Mouse (Mus musculus) CH12.LX (cell line): ENCODE measurements at regions not wholly inside any gene's neighbourhood (a gene's known extent, or its start where the extent isn't known, plus 50 kb on each side); places are given as distances from the start of the nearest gene placed in this dataset.

Source experiments
- DNase-seq: peaks from one replicate; pipeline ENCODE4 v3.0.0-alpha.2; 2013; ENCODE audit errors: extremely low read depth
- H3K27ac ChIP-seq: 2 replicates; pipeline ENCODE4 v1.5.1; 2012; ENCODE audit warnings: low read depth, mild to moderate bottlenecking, control low read depth, moderate library complexity; ENCODE audit not compliant: insufficient read depth
- H3K27me3 ChIP-seq: replicated peaks from 2 replicates; pipeline ENCODE3; 2012; ENCODE audit warnings: inconsistent platforms
- H3K36me3 ChIP-seq, 2 experiments: replicated peaks in 1 of 2; 2 replicates each; pipeline versions ENCODE3 to v1.6.1; 2012; ENCODE audit warnings: inconsistent platforms in 1 of 2, low read length in 1 of 2, mild to moderate bottlenecking in 1 of 2, mixed read lengths in 1 of 2, moderate library complexity in 1 of 2; ENCODE audit not compliant: control insufficient read depth in 1 of 2, insufficient read depth in 1 of 2
- H3K4me1 ChIP-seq, 2 experiments: 2 replicates each; pipeline ENCODE4 v1.6.1; 2012; ENCODE audit warnings: inconsistent platforms in 1 of 2, moderate library complexity in 1 of 2; ENCODE audit not compliant: insufficient read depth in 2 of 2, control insufficient read depth in 1 of 2
- H3K4me2 ChIP-seq: 2 replicates; pipeline ENCODE4 v1.6.1; 2012; ENCODE audit warnings: low read depth, mild to moderate bottlenecking, control low read depth; ENCODE audit not compliant: poor library complexity, insufficient read depth, severe bottlenecking
- H3K4me3 ChIP-seq, 3 experiments: fragments of 150-350 bp in 1 of 3; sonication (generic) in 1 of 3; replicated peaks in 1 of 3; 2 replicates each; pipeline versions ENCODE3 to v1.5.1; 2011 to 2012; ENCODE audit warnings: low read depth in 2 of 3, low read length in 2 of 3, mild to moderate bottlenecking in 2 of 3, moderate library complexity in 2 of 3, control low read depth in 1 of 3, improper control_type of control experiment in 1 of 3, inconsistent platforms in 1 of 3, mixed read lengths in 1 of 3; ENCODE audit not compliant: poor library complexity in 1 of 3
- H3K79me2 ChIP-seq: replicated peaks from 2 replicates; pipeline ENCODE4 v1.6.1; 2012; ENCODE audit warnings: mild to moderate bottlenecking, moderate library complexity; ENCODE audit not compliant: control insufficient read depth, poor library complexity, insufficient read depth, severe bottlenecking; ENCODE audit errors: extremely low read depth
- H3K9ac ChIP-seq: 2 replicates; pipeline ENCODE4 v1.6.1; 2012; ENCODE audit warnings: low read depth, mild to moderate bottlenecking, control low read depth, moderate library complexity; ENCODE audit not compliant: insufficient read depth
- H3K9me3 ChIP-seq: replicated peaks from 2 replicates; pipeline ENCODE3; 2012; ENCODE audit warnings: low read length, inconsistent platforms, mixed read lengths
- CTCF ChIP-seq, 2 experiments: IDR thresholded peaks in 1 of 2; conservative IDR thresholded peaks in 1 of 2; 2 replicates each; pipeline ENCODE4 v1.5.1; 2011 to 2012; ENCODE audit warnings: low read depth in 2 of 2, low read length in 2 of 2, improper control_type of control experiment in 1 of 2, inconsistent platforms in 1 of 2, mild to moderate bottlenecking in 1 of 2, moderate library complexity in 1 of 2
- E2F4 ChIP-seq: IDR thresholded peaks from 2 replicates; pipeline ENCODE4 v1.6.1; 2011; ENCODE audit warnings: low read depth, low read length, improper control_type of control experiment; ENCODE audit not compliant: insufficient replicate concordance
- ELF1 ChIP-seq: IDR thresholded peaks from 2 replicates; pipeline ENCODE4 v1.6.1; 2014; ENCODE audit warnings: low read depth, mild to moderate bottlenecking, inconsistent platforms, low read length, improper control_type of control experiment
- IRF4 ChIP-seq: IDR thresholded peaks from 2 replicates; pipeline ENCODE4 v1.6.1; 2014; ENCODE audit warnings: low read depth, mild to moderate bottlenecking, inconsistent platforms, low read length, improper control_type of control experiment
- JUND ChIP-seq: conservative IDR thresholded peaks from 2 replicates; pipeline ENCODE4 v1.6.1; 2011; ENCODE audit warnings: low read depth, low read length, improper control_type of control experiment
- KAT2A ChIP-seq: IDR thresholded peaks from 2 replicates; pipeline ENCODE4 v1.6.1; 2012; ENCODE audit warnings: low read length, improper control_type of control experiment, inconsistent platforms; ENCODE audit not compliant: insufficient replicate concordance
- MYC ChIP-seq: IDR thresholded peaks from 2 replicates; pipeline ENCODE4 v1.6.1; 2011; ENCODE audit warnings: low read depth, mild to moderate bottlenecking, improper control_type of control experiment, low read length
- PAX5 ChIP-seq: IDR thresholded peaks from 2 replicates; pipeline ENCODE4 v1.6.1; 2012; ENCODE audit warnings: low read length, inconsistent platforms, mixed read lengths
- RAD21 ChIP-seq: IDR thresholded peaks from 2 replicates; pipeline ENCODE4 v1.6.1; 2011; ENCODE audit warnings: low read depth, mild to moderate bottlenecking, low read length, improper control_type of control experiment, moderate library complexity
- SMC3 ChIP-seq: IDR thresholded peaks from 2 replicates; pipeline ENCODE4 v1.6.1; 2011; ENCODE audit warnings: low read depth, low read length, improper control_type of control experiment
- TBP ChIP-seq: conservative IDR thresholded peaks from 2 replicates; pipeline ENCODE4 v1.6.1; 2011; ENCODE audit warnings: low read depth, low read length, improper control_type of control experiment
- TCF12 ChIP-seq: IDR thresholded peaks from 2 replicates; pipeline ENCODE4 v1.6.1; 2014; ENCODE audit warnings: low read depth, mild to moderate bottlenecking, inconsistent platforms, low read length, improper control_type of control experiment
- UBTF ChIP-seq: IDR thresholded peaks from 2 replicates; pipeline ENCODE4 v1.6.1; 2012; ENCODE audit warnings: low read depth, mild to moderate bottlenecking, inconsistent platforms, low read length, improper control_type of control experiment, moderate library complexity
- dilution Hi-C: fragments of 300-500 bp; cut with MboI; formaldehyde crosslinking; loops from 2 replicates; pipeline ENCODE4 v1.14.3; 2020; ENCODE audit warnings: low sequenced_read_pairs; ENCODE audit not compliant: extremely low pct_unique_long_range_greater_than_20kb, extremely low pct_ligation_motif_present
- in situ Hi-C: fragments of 300-500 bp; cut with MboI; formaldehyde crosslinking; loops from 3 replicates; pipeline ENCODE4 v1.14.3; 2019; ENCODE audit warnings: low sequenced_read_pairs, low pct_ligation_motif_present, low pct_unique_long_range_greater_than_20kb, mixed read lengths

DNA sequence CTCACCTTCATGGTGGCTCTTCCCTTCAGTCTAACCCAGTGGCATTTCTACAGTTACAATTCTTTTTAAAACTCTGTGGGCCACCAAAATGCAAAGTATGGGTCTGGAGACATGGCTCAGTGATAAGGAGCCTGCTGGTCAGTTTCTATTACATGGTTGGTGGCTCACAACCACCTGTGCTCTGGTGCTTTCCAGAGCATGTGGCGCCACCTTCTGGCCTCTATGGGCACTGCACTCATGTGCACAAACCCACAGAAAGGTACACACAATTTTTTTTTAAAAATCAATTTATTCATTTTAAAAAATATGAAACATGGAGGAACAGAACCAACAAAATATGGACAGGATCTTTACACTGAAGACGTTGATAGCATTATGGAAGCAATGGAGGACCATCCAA is 58.7 kb upstream of the Smad3 start:
- Histone ChIP-seq H3K27ac (no peak overlapping the region), H3K36me3 (no peaks in the 10 kb centered on the region), H3K4me2 (no peak overlapping the region), H3K4me1 (no peaks in the 10 kb centered on the region), H3K9ac (no peak overlapping the region), H3K27me3 (no peaks in the 10 kb centered on the region), H3K4me3 (no peak overlapping the region), H3K9me3 (peaks cover 7% of the 10 kb centered on the region), H3K79me2 (no peaks in the 10 kb centered on the region)
- TF ChIP-seq RAD21 = peak; percentile 65
- peak; percentile 58 to 63 for TF ChIP-seq CTCF (conservative IDR thresholded peaks at IDR 0.05 in 1 of 2, IDR thresholded peaks at IDR 0.05 in 1 of 2; ENCODE audit: low read depth in 2 of 2, low read length in 2 of 2)
- no peak for TF ChIP-seq MYC
- TF ChIP-seq SMC3 = peak; percentile 71
- DNase-seq = peak; percentile 41
- in situ Hi-C loops (no loop called here), dilution Hi-C loops (no loop called here)

- H3K79me2 ChIP-seq = no peaks in the 10 kb centered on the region
- dilution Hi-C loops (no loop called here), in situ Hi-C loops (no loop called here)
- H3K27ac ChIP-seq = no peak overlapping the region
- H3K9ac ChIP-seq = no peak overlapping the region
- H3K4me1 ChIP-seq = no peaks in the 10 kb centered on the region
- no peaks in the 10 kb centered on the region for H3K36me3 ChIP-seq
- H3K4me3 ChIP-seq = no peak overlapping the region
- peaks cover 2% of the 10 kb centered on the region for H3K27me3 ChIP-seq
- no peak overlapping the region for H3K4me2 ChIP-seq
- DNase-seq = no peak
- TF ChIP-seq IRF4 = no peak
- no peak for TF ChIP-seq TCF12
- TF ChIP-seq TBP = no peak
- TF ChIP-seq KAT2A = no peak
- no peak for TF ChIP-seq UBTF
- no peak for TF ChIP-seq JUND
- TF ChIP-seq ELF1 = no peak
- no peak for TF ChIP-seq PAX5
- no peak for TF ChIP-seq E2F4
- no peaks in the 10 kb centered on the region for H3K9me3 ChIP-seq
Measured at GRCm38 (mm10) chr9:63809901-63810587, 52.2 kb upstream of the Smad3 start.
